Mouse (Mus musculus) testis, postnatal 14 days (tissue): ENCODE results near the gene Mei4.

Experiments used
- DNase-seq: peaks from one replicate; pipeline ENCODE4 v3.0.0; 2021; ENCODE audit warnings: low spot score

Gene Mei4

GRCm38 (mm10) chr9:82160143-82160542 is 296.7 kb downstream of the Mei4 start:
- DNase-seq: no peak

- DNase-seq: no peak
These were observed 298.9 kb downstream of the Mei4 start for GRCm38 (mm10) chr9:82162415-82162814.

GRCm38 (mm10) chr9:82217976-82218375 is 354.5 kb downstream of the Mei4 start:
- DNase-seq: no peak

- DNase-seq: no peak
These were observed 384.4 kb downstream of the Mei4 start for GRCm38 (mm10) chr9:82247695-82248445.
